Comparison of ENCODE assay signal across 18 mouse cellular contexts in the genomic region with DNA sequence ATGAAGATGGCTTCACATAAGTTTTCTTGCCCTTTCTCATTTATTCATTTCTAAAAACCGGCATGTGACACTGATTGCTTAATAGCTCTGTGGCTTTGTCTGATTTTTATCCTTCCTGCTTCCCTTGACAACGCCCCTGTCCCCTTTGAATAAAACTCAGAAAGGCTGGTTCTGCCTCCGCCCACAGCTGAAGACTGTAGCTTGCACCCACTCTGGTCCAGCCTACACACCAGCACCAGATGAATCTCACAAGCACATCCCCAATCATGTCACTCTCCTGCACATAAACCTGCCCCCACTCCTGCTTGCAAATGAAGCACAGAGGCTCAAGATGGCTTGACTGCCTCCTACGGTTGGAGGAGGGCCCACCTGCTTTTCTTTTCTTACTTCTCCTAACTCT.
A peak's percentile ranks its signal among the peaks of the same experiment; 100 is the strongest.
DNase-seq lines count a peak whose midpoint lies in the region; ATAC-seq and TF ChIP-seq lines count a peak whose summit lies in the region.
"Had no signal": no experiment of that assay in that cellular context is flagged by ENCODE, and none has a peak within 500 bp of the region (broad histone marks: within the 10 kb centered on the region; RNA-seq: fewer than 3 reads in every experiment).

No protein-coding gene starts in this region.

- no peak for TF ChIP-seq CTCF in left cerebral cortex, adult 2 months (IDR thresholded peaks at IDR 0.05)

- H3K27me3 ChIP-seq in forebrain, embryonic 11.5 days (ENCODE audit: control insufficient read depth, insufficient read depth, low read length), result no peaks in the 10 kb centered on the region; the same call in 1 of the 2 replicates
- H3K27me3 ChIP-seq: heart, embryonic 13.5 days had no signal

- H3K27ac ChIP-seq in left cerebral cortex, adult 2 months, result peak overlapping the region; percentile 42
- no peak overlapping the region for H3K27ac ChIP-seq in forebrain, embryonic 11.5 days (ENCODE audit: low read depth, low read length)
- H3K27ac ChIP-seq: embryonic facial prominence, embryonic 13.5 days; forebrain, embryonic 12.5 days; heart, embryonic 13.5 days; neural tube, embryonic 13.5 days had no signal

- H3K9me3 ChIP-seq in forebrain, embryonic 11.5 days (ENCODE audit: control insufficient read depth, low read length), result no peaks in the 10 kb centered on the region
- H3K9me3 ChIP-seq: embryonic facial prominence, embryonic 13.5 days; forebrain, embryonic 12.5 days; heart, embryonic 13.5 days; neural tube, embryonic 13.5 days had no signal

- 89% methylated on average over 4 of the region's 4 CpGs for WGBS in forebrain, embryonic 11.5 days

- H3K4me3 ChIP-seq in left cerebral cortex, adult 2 months, result no peak overlapping the region
- H3K4me3 ChIP-seq in forebrain, embryonic 11.5 days (ENCODE audit: low read depth, low read length), result no peak overlapping the region
- H3K4me3 ChIP-seq: embryonic facial prominence, embryonic 13.5 days; forebrain, embryonic 12.5 days; heart, embryonic 13.5 days; neural tube, embryonic 13.5 days had no signal

- no peaks in the 10 kb centered on the region for H3K36me3 ChIP-seq in forebrain, embryonic 11.5 days (ENCODE audit: control insufficient read depth, insufficient read depth, low read length)
- H3K36me3 ChIP-seq: embryonic facial prominence, embryonic 13.5 days; heart, embryonic 13.5 days; neural tube, embryonic 13.5 days had no signal

- H3K9ac ChIP-seq in forebrain, embryonic 11.5 days (ENCODE audit: low read length), result no peak overlapping the region
- H3K9ac ChIP-seq: embryonic facial prominence, embryonic 13.5 days; forebrain, embryonic 12.5 days; heart, embryonic 13.5 days; neural tube, embryonic 13.5 days had no signal

- intact Hi-C loops in left cerebral cortex, adult 2 months (cut with DNase I), result no loop called here

- peak; percentile 31 for DNase-seq in layer of hippocampus, adult 11-12 months (ENCODE audit: low spot score)
- no peak for DNase-seq in layer of hippocampus, adult 9-10 months (ENCODE audit: low spot score)
- peak; percentile 86 for DNase-seq in brain, adult 2 months (ENCODE audit: low read depth, low spot score)
- DNase-seq in left cerebral cortex, adult 2 months (ENCODE audit: extremely low spot score in 1 of 2, low spot score in 2 of 2), result peak; percentile 39 to 40
- DNase-seq in right cerebral cortex, postnatal 25 days, result peak; percentile 48
- DNase-seq in forebrain, embryonic 11.5 days (ENCODE audit: low spot score), result no peak
- no peak for DNase-seq in kidney, postnatal 36 days
- DNase-seq in adrenal gland, adult 8-10 months, result no peak
- DNase-seq: cerebellum, postnatal 25 days; gastrocnemius, postnatal 14 days; retina, postnatal 1 day; thymus, postnatal 14 days had no signal

- no peak overlapping the region for H3K4me2 ChIP-seq in forebrain, embryonic 11.5 days (ENCODE audit: low read depth, low read length, severe bottlenecking)
- H3K4me2 ChIP-seq: embryonic facial prominence, embryonic 13.5 days; forebrain, embryonic 12.5 days; heart, embryonic 13.5 days; liver, embryonic 11.5 days; neural tube, embryonic 13.5 days had no signal

- H3K4me1 ChIP-seq in forebrain, embryonic 11.5 days (replicated peaks; ENCODE audit: control insufficient read depth, insufficient read depth, low read length), result no peaks in the 10 kb centered on the region
- H3K4me1 ChIP-seq: embryonic facial prominence, embryonic 13.5 days; forebrain, embryonic 12.5 days; heart, embryonic 13.5 days; neural tube, embryonic 13.5 days had no signal

- no peak for ATAC-seq in forebrain, embryonic 11.5 days (replicated peaks; ENCODE audit: low FRiP score)
- ATAC-seq: intestine, embryonic 16.5 days had no signal

Comparison
In these comparisons a context has a peak if more than half of its experiments do, and no peak if none do; other contexts are left out.
1. DNase-seq: peak in layer of hippocampus, adult 11-12 months (single experiment), brain, adult 2 months (single experiment), left cerebral cortex, adult 2 months (2 of 2) and right cerebral cortex, postnatal 25 days (single experiment); none in layer of hippocampus, adult 9-10 months (single experiment), forebrain, embryonic 11.5 days (single experiment), kidney, postnatal 36 days (0 of 2) and adrenal gland, adult 8-10 months (single experiment).